Mouse (Mus musculus) frontal cortex, adult (tissue): ENCODE data around the gene Adarb1.

Source experiments
- ATAC-seq: cut with Nextera tagmentation; 2 replicates; pipeline ENCODE4 v1.9.2; 2017; ENCODE audit warnings: mild to moderate bottlenecking, moderate library complexity, mixed read lengths; ENCODE audit not compliant: low TSS enrichment

Gene Adarb1

GRCm38 (mm10) chr10:77385731-77386130 lies 32.3 kb downstream of the Adarb1 start:
- ATAC-seq = no peak

GRCm38 (mm10) chr10:77383045-77383444 lies 35.0 kb downstream of the Adarb1 start:
- ATAC-seq = peak; percentile 77

- ATAC-seq = no peak
Measured at GRCm38 (mm10) chr10:77381191-77381590, 36.9 kb downstream of the Adarb1 start.

- no peak for ATAC-seq
Measured at GRCm38 (mm10) chr10:77380716-77381115, 37.4 kb downstream of the Adarb1 start.

- ATAC-seq = no peak
Measured at GRCm38 (mm10) chr10:77379199-77379598, 38.9 kb downstream of the Adarb1 start.

- ATAC-seq = no peak
Measured at GRCm38 (mm10) chr10:77376056-77376455, 42.0 kb downstream of the Adarb1 start.

- ATAC-seq = 0 out of 2 replicates have a peak, but pooled peaks have one; percentile 8
Measured at GRCm38 (mm10) chr10:77374948-77375347, 43.1 kb downstream of the Adarb1 start.

GRCm38 (mm10) chr10:77374407-77374806 lies 43.7 kb downstream of the Adarb1 start:
- no peak for ATAC-seq

- no peak for ATAC-seq
Measured at GRCm38 (mm10) chr10:77370129-77370528, 47.9 kb downstream of the Adarb1 start.

GRCm38 (mm10) chr10:77367973-77368372 lies 50.1 kb downstream of the Adarb1 start:
- no peak for ATAC-seq

- no peak for ATAC-seq
Measured at GRCm38 (mm10) chr10:77366959-77367358, 51.1 kb downstream of the Adarb1 start.

GRCm38 (mm10) chr10:77365212-77365611 lies 52.9 kb downstream of the Adarb1 start:
- ATAC-seq = peak; percentile 70

GRCm38 (mm10) chr10:77360486-77360885 lies 57.6 kb downstream of the Adarb1 start:
- ATAC-seq = no peak

- ATAC-seq = no peak
Measured at GRCm38 (mm10) chr10:77357957-77358356, 60.1 kb downstream of the Adarb1 start.

- ATAC-seq = peak; percentile 98
Measured at GRCm38 (mm10) chr10:77353031-77353745, 64.9 kb downstream of the Adarb1 start.

GRCm38 (mm10) chr10:77342842-77343241 lies 75.2 kb downstream of the Adarb1 start:
- peak; percentile 71 for ATAC-seq

- ATAC-seq = peak; percentile 85
Measured at GRCm38 (mm10) chr10:77341711-77342110, 76.4 kb downstream of the Adarb1 start.

- ATAC-seq = peak; percentile 60
Measured at GRCm38 (mm10) chr10:77341059-77341458, 77.0 kb downstream of the Adarb1 start.

- no peak; the same call in 1 of the 2 replicates for ATAC-seq
Measured at GRCm38 (mm10) chr10:77339871-77340341, 78.2 kb downstream of the Adarb1 start.

GRCm38 (mm10) chr10:77333518-77333917 lies 84.6 kb downstream of the Adarb1 start:
- peak; percentile 41; the same call in 1 of the 2 replicates for ATAC-seq

- no peak for ATAC-seq
Measured at GRCm38 (mm10) chr10:77329446-77330094, 88.5 kb downstream of the Adarb1 start.

GRCm38 (mm10) chr10:77324716-77325115 lies 93.4 kb downstream of the Adarb1 start:
- peak; percentile 92 for ATAC-seq

- no peak for ATAC-seq
Measured at GRCm38 (mm10) chr10:77321611-77322010, 96.5 kb downstream of the Adarb1 start.
